Mouse (Mus musculus) liver, embryonic 15.5 days (tissue): ENCODE data around the gene Zfp248. TPM values are rescaled to one million over a fixed set of nuclear protein-coding genes. Genes with fewer than 3 reads are reported as not detected.
A peak's percentile ranks its signal among the peaks of the same experiment; 100 is the strongest.

Experiments
- ATAC-seq: fragments of 200-750 bp; cut with Nextera tagmentation; 2 replicates; pipeline ENCODE4 v1.8.0; 2017; ENCODE audit warnings: moderate number of reproducible peaks, mild to moderate bottlenecking, moderate library complexity; ENCODE audit not compliant: insufficient read depth
- H3K27ac ChIP-seq: fragments of 300-500 bp; sonication (generic); replicated peaks from 2 replicates; pipeline ENCODE4 v1.5.1; 2015; ENCODE audit warnings: mild to moderate bottlenecking, inconsistent platforms
- H3K27me3 ChIP-seq: fragments of 300-500 bp; sonication (generic); 2 replicates; pipeline ENCODE4 v1.6.1; 2015; ENCODE audit warnings: mild to moderate bottlenecking, inconsistent platforms
- H3K36me3 ChIP-seq: fragments of 300-500 bp; sonication (generic); replicated peaks from 2 replicates; pipeline ENCODE4 v1.6.1; 2015; ENCODE audit warnings: moderate library complexity, mild to moderate bottlenecking, inconsistent platforms
- H3K4me1 ChIP-seq: fragments of 300-500 bp; sonication (generic); replicated peaks from 2 replicates; pipeline ENCODE4 v1.6.1; 2015; ENCODE audit warnings: inconsistent platforms
- H3K4me2 ChIP-seq: fragments of 300-500 bp; sonication (generic); 2 replicates; pipeline ENCODE4 v1.6.1; 2015; ENCODE audit warnings: moderate library complexity, mild to moderate bottlenecking, inconsistent platforms
- H3K4me3 ChIP-seq: fragments of 300-500 bp; sonication (generic); replicated peaks from 2 replicates; pipeline ENCODE4 v1.5.1; 2015; ENCODE audit warnings: mild to moderate bottlenecking, inconsistent platforms
- H3K9ac ChIP-seq: fragments of 300-500 bp; sonication (generic); 2 replicates; pipeline ENCODE4 v1.6.1; 2015; ENCODE audit warnings: moderate library complexity, mild to moderate bottlenecking, inconsistent platforms
- H3K9me3 ChIP-seq: fragments of 300-500 bp; sonication (generic); replicated peaks from 2 replicates; pipeline ENCODE4 v1.6.1; 2016; ENCODE audit warnings: inconsistent platforms
- WGBS: fragments of 180-500 bp; shearing (Covaris S2); methylation state at CpG from one replicate; pipeline ENCODE4 v1.1.7; 2015; ENCODE audit warnings: mixed read lengths; ENCODE audit not compliant: insufficient replicate concordance; 5-methylcytosine and 5-hydroxymethylcytosine counted together
- polyA plus RNA-seq: library from polyadenylated mRNA; unstranded; fragments of >200 nt; fragmentation: Nextera tagmentation; extraction: Ambion mirVana; gene quantifications from 2 replicates; pipeline ENCODE4 v1.2.1, GENCODE M21; 2015

Zfp248 gene
- polyA plus RNA-seq: 0.75 and 0.85 TPM in 2 replicates

GRCm38 (mm10) chr6:118455042-118455631 is at the start of gene Zfp248:
Gene Zfp248 (minus strand): TSS chr6:118455528.
- H3K4me2 ChIP-seq: peak within 1 kb of the TSS; percentile 86

GRCm38 (mm10) chr6:118499010-118499409 is 43.7 kb upstream of the Zfp248 start:
- WGBS: 52% methylated on average over 7 of the region's 7 CpGs
- H3K36me3 ChIP-seq: no peaks in the 10 kb centered on the region
- no peaks in the 10 kb centered on the region for H3K27me3 ChIP-seq
- no peak overlapping the region for H3K4me3 ChIP-seq
- H3K4me1 ChIP-seq: no peaks in the 10 kb centered on the region
- H3K4me2 ChIP-seq: no peak overlapping the region
- H3K27ac ChIP-seq: no peak overlapping the region
- ATAC-seq: no peak
- H3K9me3 ChIP-seq: no peaks in the 10 kb centered on the region
- no peak overlapping the region for H3K9ac ChIP-seq

More at GRCm38 (mm10) chr6:118455042-118455631, at the start of gene Zfp248:
- Histone ChIP-seq H3K9ac (peak within 1 kb of the TSS; percentile 48), H3K4me3 (peak within 1 kb of the TSS; percentile 63), H3K4me1 (peaks cover 8% of the 10 kb centered on the region), H3K9me3 (no peaks in the 10 kb centered on the region), H3K27me3 (no peaks in the 10 kb centered on the region), H3K36me3 (no peaks in the 10 kb centered on the region), H3K27ac (peak within 1 kb of the TSS; percentile 72; the same call in 1 of the 2 replicates)
- ATAC-seq: peak; percentile 66
- under 1% methylated on average over 43 of the region's 43 CpGs for WGBS

GRCm38 (mm10) chr6:118482125-118482524 is 26.8 kb upstream of the Zfp248 start:
- 61% methylated on average over 1 of the region's 1 CpGs for WGBS
- Histone ChIP-seq H3K27me3 (peaks cover 33% of the 10 kb centered on the region), H3K4me1 (0 out of 2 replicates have a peak, but pooled peaks cover 4% of the 10 kb centered on the region), H3K4me3 (no peak overlapping the region), H3K27ac (no peak overlapping the region), H3K9ac (no peak overlapping the region), H3K4me2 (no peak overlapping the region), H3K36me3 (no peaks in the 10 kb centered on the region), H3K9me3 (no peaks in the 10 kb centered on the region)
- ATAC-seq: no peak

- no peaks in the 10 kb centered on the region for H3K9me3 ChIP-seq
- ATAC-seq: peak; percentile 87
- H3K27me3 ChIP-seq: peaks cover 35% of the 10 kb centered on the region
- 1% methylated on average over 50 of the region's 57 CpGs for WGBS
- H3K36me3 ChIP-seq: no peaks in the 10 kb centered on the region
- peak within 1 kb of the TSS; percentile 51 for H3K4me3 ChIP-seq
- H3K9ac ChIP-seq: peak within 1 kb of the TSS; percentile 32; the same call in 1 of the 2 replicates
- peak within 1 kb of the TSS; percentile 69 for H3K4me2 ChIP-seq
- no peak within 1 kb of the TSS for H3K27ac ChIP-seq
- 0 out of 2 replicates have a peak, but pooled peaks cover 4% of the 10 kb centered on the region for H3K4me1 ChIP-seq
Measured at GRCm38 (mm10) chr6:118478957-118479708, 23.8 kb upstream of the Zfp248 start, which contains the start of gene Zfp9. Gene Zfp9 (minus strand): TSS chr6:118479320.

- no peak for ATAC-seq
- Histone ChIP-seq H3K9ac (no peak overlapping the region), H3K9me3 (no peaks in the 10 kb centered on the region), H3K27ac (no peak overlapping the region), H3K4me1 (0 out of 2 replicates have a peak, but pooled peaks cover 4% of the 10 kb centered on the region), H3K4me3 (peak overlapping the region; percentile 51), H3K36me3 (no peaks in the 10 kb centered on the region), H3K4me2 (peak overlapping the region; percentile 69), H3K27me3 (peaks cover 35% of the 10 kb centered on the region)
- 52% methylated on average over 10 of the region's 10 CpGs for WGBS
Measured at GRCm38 (mm10) chr6:118477875-118478785, 22.8 kb upstream of the Zfp248 start.

- 72% methylated on average over 15 of the region's 15 CpGs for WGBS
- no peaks in the 10 kb centered on the region for H3K4me1 ChIP-seq
Measured at GRCm38 (mm10) chr6:118462069-118462705, 6.9 kb upstream of the Zfp248 start.

GRCm38 (mm10) chr6:118457726-118458125 is 2.4 kb upstream of the Zfp248 start:
- Histone ChIP-seq H3K4me2 (no peak overlapping the region), H3K27ac (no peak overlapping the region), H3K4me3 (no peak overlapping the region), H3K36me3 (no peaks in the 10 kb centered on the region), H3K9ac (no peak overlapping the region), H3K4me1 (peaks cover 8% of the 10 kb centered on the region), H3K9me3 (no peaks in the 10 kb centered on the region), H3K27me3 (no peaks in the 10 kb centered on the region)
- 64% methylated on average over 1 of the region's 1 CpGs for WGBS
- ATAC-seq: no peak

More at GRCm38 (mm10) chr6:118462069-118462705, 6.9 kb upstream of the Zfp248 start:
- peaks cover 13% of the 10 kb centered on the region; the same call in 1 of the 2 replicates for H3K36me3 ChIP-seq
- H3K4me2 ChIP-seq: no peak overlapping the region
- no peaks in the 10 kb centered on the region for H3K9me3 ChIP-seq
- no peak for ATAC-seq
- no peaks in the 10 kb centered on the region for H3K27me3 ChIP-seq
- H3K9ac ChIP-seq: no peak overlapping the region
- H3K4me3 ChIP-seq: no peak overlapping the region
- no peak overlapping the region for H3K27ac ChIP-seq

GRCm38 (mm10) chr6:118454452-118454851 is 876 bp downstream of the Zfp248 start:
- peak overlapping the region; percentile 48 for H3K9ac ChIP-seq

GRCm38 (mm10) chr6:118431502-118431901 is 23.8 kb downstream of the Zfp248 start:
- Histone ChIP-seq H3K9ac (no peak overlapping the region), H3K4me3 (no peak overlapping the region), H3K27ac (no peak overlapping the region), H3K4me1 (no peaks in the 10 kb centered on the region), H3K27me3 (no peaks in the 10 kb centered on the region), H3K9me3 (no peaks in the 10 kb centered on the region), H3K36me3 (peaks cover 21% of the 10 kb centered on the region), H3K4me2 (no peak overlapping the region)
- no peak for ATAC-seq
- 65% methylated on average over 4 of the region's 4 CpGs for WGBS

More at GRCm38 (mm10) chr6:118454452-118454851, 876 bp downstream of the Zfp248 start:
- Histone ChIP-seq H3K9me3 (no peaks in the 10 kb centered on the region), H3K4me1 (peaks cover 8% of the 10 kb centered on the region), H3K4me3 (peak overlapping the region; percentile 63), H3K27ac (no peak overlapping the region), H3K36me3 (no peaks in the 10 kb centered on the region), H3K27me3 (no peaks in the 10 kb centered on the region), H3K4me2 (peak overlapping the region; percentile 86)
- no peak for ATAC-seq
- WGBS: 48% methylated on average over 8 of the region's 8 CpGs

GRCm38 (mm10) chr6:118426666-118427065 is 28.7 kb downstream of the Zfp248 start:
- WGBS: 62% methylated on average over 1 of the region's 1 CpGs
- Histone ChIP-seq H3K9me3 (no peaks in the 10 kb centered on the region), H3K4me3 (no peak overlapping the region), H3K4me1 (no peaks in the 10 kb centered on the region), H3K27ac (no peak overlapping the region), H3K36me3 (peaks cover 21% of the 10 kb centered on the region), H3K4me2 (no peak overlapping the region), H3K9ac (no peak overlapping the region), H3K27me3 (no peaks in the 10 kb centered on the region)
- ATAC-seq: no peak
